In genomic region chr8:70816679-70817078, GRCm38 (mm10) we compare ENCODE assay signal across 8 mouse cellular contexts. TPM values are rescaled to one million over a fixed set of nuclear protein-coding genes. Genes with fewer than 3 reads are reported as not detected.
DNase-seq lines count a peak whose midpoint lies in the region; ATAC-seq and TF ChIP-seq lines count a peak whose summit lies in the region.

No protein-coding gene starts in this region.

- H3K9ac ChIP-seq in forebrain, embryonic 11.5 days (ENCODE audit: low read length) = no peak overlapping the region
- H3K9ac ChIP-seq in stomach, embryonic 14.5 days (replicated peaks; ENCODE audit: low read depth, low read length) = no peak overlapping the region

- H3K36me3 ChIP-seq in forebrain, embryonic 11.5 days (ENCODE audit: control insufficient read depth, insufficient read depth, low read length) = no peaks in the 10 kb centered on the region
- H3K36me3 ChIP-seq in kidney, adult 2 months (ENCODE audit: control insufficient read depth, insufficient read depth, low read length) = no peaks in the 10 kb centered on the region
- no peaks in the 10 kb centered on the region for H3K36me3 ChIP-seq in stomach, embryonic 14.5 days (ENCODE audit: control insufficient read depth, insufficient read depth, low read length)

- no peak overlapping the region for H3K4me3 ChIP-seq in forebrain, embryonic 11.5 days (ENCODE audit: low read depth, low read length)
- H3K4me3 ChIP-seq in kidney, adult 2 months (ENCODE audit: insufficient read depth, low read depth, low read length) = no peak overlapping the region
- H3K4me3 ChIP-seq in lung, adult 2 months (replicated peaks; ENCODE audit: extremely low read depth, low read depth, low read length) = no peak overlapping the region
- H3K4me3 ChIP-seq in stomach, embryonic 14.5 days (ENCODE audit: low read depth, low read length) = no peak overlapping the region; the same call in 1 of the 2 replicates

- peak; percentile 58 for DNase-seq in thymus, postnatal 4 days
- DNase-seq in thymus, postnatal 10 days (ENCODE audit: low spot score in 2 of 2) = no peak
- DNase-seq in forebrain, embryonic 11.5 days (ENCODE audit: low spot score) = peak; percentile 71
- peak; percentile 81 for DNase-seq in kidney, adult 2 months
- peak; percentile 65 for DNase-seq in lung, adult 2 months
- DNase-seq in ovary, adult 18-20 months (ENCODE audit: low spot score) = no peak
- no peak for DNase-seq in right cerebral cortex, postnatal 4 days

- no peaks in the 10 kb centered on the region for H3K9me3 ChIP-seq in forebrain, embryonic 11.5 days (ENCODE audit: control insufficient read depth, low read length)
- H3K9me3 ChIP-seq in stomach, embryonic 14.5 days (ENCODE audit: control insufficient read depth, low read depth, low read length) = 0 out of 2 replicates have a peak, but pooled peaks cover 2% of the 10 kb centered on the region

- no peak for TF ChIP-seq POLR2A in kidney, adult 2 months (IDR thresholded peaks at IDR 0.05; ENCODE audit: low read depth, low read length)
- 0 out of 2 replicates have a peak, but pooled peaks have one; percentile 7 for TF ChIP-seq POLR2A in lung, adult 2 months (IDR thresholded peaks at IDR 0.05; ENCODE audit: borderline replicate concordance, extremely low read depth, low read depth, low read length)

- no peak overlapping the region for H3K27ac ChIP-seq in forebrain, embryonic 11.5 days (ENCODE audit: low read depth, low read length)
- H3K27ac ChIP-seq in kidney, adult 2 months (ENCODE audit: insufficient read depth, low read depth, low read length) = no peak overlapping the region
- no peak overlapping the region for H3K27ac ChIP-seq in stomach, embryonic 14.5 days (ENCODE audit: low read length)

- WGBS in forebrain, embryonic 11.5 days = 7% methylated on average over 30 of the region's 30 CpGs
- WGBS in kidney, adult 2 months = 13% methylated on average over 30 of the region's 30 CpGs
- 10% methylated on average over 30 of the region's 30 CpGs for WGBS in lung, adult 2 months
- WGBS in stomach, embryonic 14.5 days = 7% methylated on average over 30 of the region's 30 CpGs

- peak overlapping the region; percentile 16; the same call in 1 of the 2 replicates for H3K4me2 ChIP-seq in forebrain, embryonic 11.5 days (ENCODE audit: low read depth, low read length, severe bottlenecking)
- peak overlapping the region; percentile 32 for H3K4me2 ChIP-seq in stomach, embryonic 14.5 days (replicated peaks; ENCODE audit: low read depth, low read length)

- H3K4me1 ChIP-seq in forebrain, embryonic 11.5 days (replicated peaks; ENCODE audit: control insufficient read depth, insufficient read depth, low read length) = 0 out of 2 replicates have a peak, but pooled peaks cover 5% of the 10 kb centered on the region
- no peaks in the 10 kb centered on the region for H3K4me1 ChIP-seq in kidney, adult 2 months (ENCODE audit: control insufficient read depth, insufficient read depth, low read length)
- no peaks in the 10 kb centered on the region; the same call in 1 of the 2 replicates for H3K4me1 ChIP-seq in lung, adult 2 months (ENCODE audit: control insufficient read depth, insufficient read depth, low read length)
- H3K4me1 ChIP-seq in stomach, embryonic 14.5 days (ENCODE audit: control insufficient read depth, insufficient read depth, low read length) = peaks cover 4% of the 10 kb centered on the region; the same call in 1 of the 2 replicates

- H3K27me3 ChIP-seq in forebrain, embryonic 11.5 days (ENCODE audit: control insufficient read depth, insufficient read depth, low read length) = peaks cover 14% of the 10 kb centered on the region
- no peaks in the 10 kb centered on the region for H3K27me3 ChIP-seq in kidney, adult 2 months (replicated peaks; ENCODE audit: control insufficient read depth, insufficient read depth, low read length)
- 0 out of 2 replicates have a peak, but pooled peaks cover 9% of the 10 kb centered on the region for H3K27me3 ChIP-seq in stomach, embryonic 14.5 days (ENCODE audit: control insufficient read depth, insufficient read depth, low read length)

- no peak for ATAC-seq in forebrain, embryonic 11.5 days (replicated peaks; ENCODE audit: low FRiP score)
- peak; percentile 70 for ATAC-seq in stomach, embryonic 14.5 days (ENCODE audit: insufficient number of reproducible peaks, insufficient read depth, low FRiP score, low read depth)

- no peak for TF ChIP-seq CTCF in kidney, adult 2 months (conservative IDR thresholded peaks at IDR 0.05; ENCODE audit: insufficient read depth, insufficient read length, low read depth, low read length)
- TF ChIP-seq CTCF in lung, adult 2 months (IDR thresholded peaks at IDR 0.05; ENCODE audit: insufficient read depth, low read length) = no peak

RNA-seq across cellular contexts. Expression of gene Il12rb1, which starts 8.4 kb away (rescaled TPM):
- polyA plus RNA-seq in forebrain, embryonic 11.5 days (2014; fragmentation: Nextera tagmentation; extraction: Ambion mirVana) = not detected in 2 replicates
- 0.42 and 0.48 TPM in 2 replicates for polyA plus RNA-seq in kidney, adult 2 months (2012; rRNA removed)
- polyA plus RNA-seq in lung, adult 2 months (2012; rRNA removed) = 0.86 and 1.5 TPM in 2 replicates
- 0.59 TPM in 1 of 2 replicates, not detected in the other for polyA plus RNA-seq in stomach, embryonic 14.5 days (2014; fragmentation: Nextera tagmentation; extraction: Ambion mirVana)

RNA-seq across cellular contexts. Expression of gene Mast3, which starts 11.8 kb away (rescaled TPM):
- polyA plus RNA-seq in forebrain, embryonic 11.5 days (2014; fragmentation: Nextera tagmentation; extraction: Ambion mirVana) = 15.9 and 17.4 TPM in 2 replicates
- 25.3 and 27.4 TPM in 2 replicates for polyA plus RNA-seq in kidney, adult 2 months (2012; rRNA removed)
- polyA plus RNA-seq in lung, adult 2 months (2012; rRNA removed) = 84.2 and 87.0 TPM in 2 replicates
- 10.7 and 13.2 TPM in 2 replicates for polyA plus RNA-seq in stomach, embryonic 14.5 days (2014; fragmentation: Nextera tagmentation; extraction: Ambion mirVana)

RNA-seq across cellular contexts. Expression of gene Arrdc2, which starts 22.8 kb away (rescaled TPM):
- 6.3 and 7.2 TPM in 2 replicates for polyA plus RNA-seq in forebrain, embryonic 11.5 days (2014; fragmentation: Nextera tagmentation; extraction: Ambion mirVana)
- 19.8 and 26.2 TPM in 2 replicates for polyA plus RNA-seq in kidney, adult 2 months (2012; rRNA removed)
- 50.3 and 78.3 TPM in 2 replicates for polyA plus RNA-seq in lung, adult 2 months (2012; rRNA removed)
- 5.8 and 8.7 TPM in 2 replicates for polyA plus RNA-seq in stomach, embryonic 14.5 days (2014; fragmentation: Nextera tagmentation; extraction: Ambion mirVana)

RNA-seq across cellular contexts. Expression of gene Pik3r2, which starts 40.2 kb away (rescaled TPM):
- polyA plus RNA-seq in forebrain, embryonic 11.5 days (2014; fragmentation: Nextera tagmentation; extraction: Ambion mirVana) = 58.9 and 61.6 TPM in 2 replicates
- 60.5 and 94.7 TPM in 2 replicates for polyA plus RNA-seq in kidney, adult 2 months (2012; rRNA removed)
- polyA plus RNA-seq in lung, adult 2 months (2012; rRNA removed) = 112 and 119 TPM in 2 replicates
- polyA plus RNA-seq in stomach, embryonic 14.5 days (2014; fragmentation: Nextera tagmentation; extraction: Ambion mirVana) = 44.5 and 45.1 TPM in 2 replicates

RNA-seq across cellular contexts. Expression of gene Kcnn1, which starts 46.4 kb away (rescaled TPM):
- 9.0 and 13.4 TPM in 2 replicates for polyA plus RNA-seq in forebrain, embryonic 11.5 days (2014; fragmentation: Nextera tagmentation; extraction: Ambion mirVana)
- 9.4 and 11.0 TPM in 2 replicates for polyA plus RNA-seq in kidney, adult 2 months (2012; rRNA removed)
- polyA plus RNA-seq in lung, adult 2 months (2012; rRNA removed) = 3.4 and 5.0 TPM in 2 replicates
- 1.6 and 2.1 TPM in 2 replicates for polyA plus RNA-seq in stomach, embryonic 14.5 days (2014; fragmentation: Nextera tagmentation; extraction: Ambion mirVana)

Comparison
In these comparisons a context has a peak if more than half of its experiments do, and no peak if none do; other contexts are left out.
1. DNase-seq: peak in thymus, postnatal 4 days (single experiment), forebrain, embryonic 11.5 days (single experiment), kidney, adult 2 months (single experiment) and lung, adult 2 months (single experiment); none in thymus, postnatal 10 days (0 of 2), ovary, adult 18-20 months (single experiment) and right cerebral cortex, postnatal 4 days (single experiment).